Mouse (Mus musculus) hindbrain, embryonic 14.5 days (tissue): ENCODE data around the gene Gm11758. TPM values are rescaled to one million over a fixed set of nuclear protein-coding genes. Genes with fewer than 3 reads are reported as not detected.
"Not testable (repeated sequence)": the region's sequence is repeated elsewhere in the genome, so short reads cannot be mapped to it uniquely, and the experiment has no call there.

Experiments used
- ATAC-seq: fragments of 200-750 bp; cut with Nextera tagmentation; 2 replicates; pipeline ENCODE4 v1.8.0; 2017; ENCODE audit warnings: moderate number of reproducible peaks, mild to moderate bottlenecking, moderate TSS enrichment, moderate library complexity; ENCODE audit not compliant: low FRiP score
- DNase-seq: peaks from one replicate; pipeline ENCODE4 v3.0.0-alpha.2; 2015; ENCODE audit warnings: low spot score
- H3K27ac ChIP-seq: fragments of 300-500 bp; sonication (generic); 2 replicates; pipeline ENCODE4 v1.5.1; 2014; ENCODE audit warnings: mild to moderate bottlenecking, moderate library complexity
- H3K27me3 ChIP-seq: fragments of 300-500 bp; sonication (generic); 2 replicates; pipeline ENCODE4 v1.6.1; 2014; ENCODE audit warnings: mild to moderate bottlenecking, low read length, mixed read lengths; ENCODE audit not compliant: control insufficient read depth, insufficient read depth
- H3K36me3 ChIP-seq: fragments of 300-500 bp; sonication (generic); replicated peaks from 2 replicates; pipeline ENCODE4 v1.6.1; 2014; ENCODE audit not compliant: control insufficient read depth, insufficient read depth
- H3K4me1 ChIP-seq: fragments of 300-500 bp; sonication (generic); replicated peaks from 2 replicates; pipeline ENCODE4 v1.6.1; 2014; ENCODE audit warnings: antibody characterized with exemption, low read length, mixed read lengths; ENCODE audit not compliant: control insufficient read depth, insufficient read depth
- H3K4me2 ChIP-seq: fragments of 300-500 bp; sonication (generic); replicated peaks from 2 replicates; pipeline ENCODE4 v1.6.1; 2014; ENCODE audit warnings: mild to moderate bottlenecking, moderate library complexity
- H3K4me3 ChIP-seq: fragments of 300-500 bp; sonication (generic); replicated peaks from 2 replicates; pipeline ENCODE4 v1.5.1; 2014; ENCODE audit warnings: mild to moderate bottlenecking, low read length
- H3K9ac ChIP-seq: fragments of 300-500 bp; sonication (generic); 2 replicates; pipeline ENCODE4 v1.6.1; 2014
- H3K9me3 ChIP-seq: fragments of 300-500 bp; sonication (generic); 2 replicates; pipeline ENCODE4 v1.6.1; 2016; ENCODE audit warnings: low read length; ENCODE audit not compliant: control insufficient read depth
- WGBS: fragments of 180-500 bp; shearing (Covaris S2); extraction: QIAGEN DNeasy Blood & Tissue Kit; methylation state at CpG from one replicate; pipeline ENCODE4 v1.1.7; 2014; 5-methylcytosine and 5-hydroxymethylcytosine counted together
- polyA plus RNA-seq: library from polyadenylated mRNA; unstranded; fragments of >200 nt; fragmentation: Nextera tagmentation; extraction: Ambion mirVana; gene quantifications from 2 replicates; pipeline ENCODE4 v1.2.1, GENCODE M21; 2014

The Gm11758 gene
- polyA plus RNA-seq = not detected in 2 replicates

- not testable (repeated sequence) for H3K36me3 ChIP-seq, H3K27me3 ChIP-seq, H3K4me2 ChIP-seq, DNase-seq, H3K9ac ChIP-seq, H3K4me1 ChIP-seq, H3K9me3 ChIP-seq, H3K27ac ChIP-seq, H3K4me3 ChIP-seq, ATAC-seq
- WGBS = no CpG with 5 or more reads among the region's 4 CpGs
Observed at GRCm38 (mm10) chr4:73876166-73876565, at the start of gene Gm11758. Gene Gm11758, minus strand, starts transcription at chr4:73876266.

- not testable (repeated sequence) for H3K27me3 ChIP-seq, H3K36me3 ChIP-seq, H3K9ac ChIP-seq, H3K4me1 ChIP-seq, ATAC-seq, H3K4me2 ChIP-seq, H3K27ac ChIP-seq, DNase-seq, H3K9me3 ChIP-seq, H3K4me3 ChIP-seq
- WGBS = 89% methylated on average over 6 of the region's 6 CpGs
Observed at GRCm38 (mm10) chr4:73920660-73921059, 44.6 kb upstream of the Gm11758 start, which contains the start of gene Gm11756. Gene Gm11756, minus strand, starts transcription at chr4:73920760.

GRCm38 (mm10) chr4:73905853-73906252 is 29.8 kb upstream of the Gm11758 start, which contains the start of gene Gm13871:
Gene Gm13871, minus strand, starts transcription at chr4:73905953.
- H3K9me3 ChIP-seq, ATAC-seq, H3K4me3 ChIP-seq, H3K36me3 ChIP-seq, H3K4me1 ChIP-seq, DNase-seq, H3K27ac ChIP-seq, H3K9ac ChIP-seq, H3K4me2 ChIP-seq, H3K27me3 ChIP-seq: not testable (repeated sequence)
- WGBS = no CpG with 5 or more reads among the region's 4 CpGs

DNA sequence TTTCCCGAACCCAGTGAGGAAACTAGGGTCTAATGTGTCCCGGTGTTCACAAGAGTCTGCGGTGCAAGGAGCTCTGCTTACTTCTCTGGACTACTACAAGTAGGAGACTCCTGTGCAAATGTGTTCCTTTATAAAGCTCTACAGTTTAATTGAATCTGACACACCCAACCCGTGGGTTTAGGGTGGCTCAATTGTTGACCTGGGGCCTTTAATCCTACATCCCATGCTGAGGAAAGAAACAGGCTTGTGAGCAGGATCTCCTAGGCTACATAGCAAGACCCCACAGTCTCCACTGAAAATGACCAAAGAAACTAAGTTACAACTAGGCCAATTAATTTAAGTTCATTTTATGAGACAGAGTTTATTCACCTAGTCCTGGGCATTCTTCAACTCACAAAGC is 14.9 kb upstream of the Gm11758 start, which contains the start of gene Gm11757:
Gene Gm11757 (minus strand): TSS at position 101 of the 400 bp plus-strand sequence.
- not testable (repeated sequence) for H3K9me3 ChIP-seq, ATAC-seq, H3K4me3 ChIP-seq, H3K36me3 ChIP-seq, H3K27me3 ChIP-seq, DNase-seq, H3K9ac ChIP-seq, H3K4me1 ChIP-seq, H3K4me2 ChIP-seq, H3K27ac ChIP-seq
- no CpG with 5 or more reads among the region's 4 CpGs for WGBS

DNA sequence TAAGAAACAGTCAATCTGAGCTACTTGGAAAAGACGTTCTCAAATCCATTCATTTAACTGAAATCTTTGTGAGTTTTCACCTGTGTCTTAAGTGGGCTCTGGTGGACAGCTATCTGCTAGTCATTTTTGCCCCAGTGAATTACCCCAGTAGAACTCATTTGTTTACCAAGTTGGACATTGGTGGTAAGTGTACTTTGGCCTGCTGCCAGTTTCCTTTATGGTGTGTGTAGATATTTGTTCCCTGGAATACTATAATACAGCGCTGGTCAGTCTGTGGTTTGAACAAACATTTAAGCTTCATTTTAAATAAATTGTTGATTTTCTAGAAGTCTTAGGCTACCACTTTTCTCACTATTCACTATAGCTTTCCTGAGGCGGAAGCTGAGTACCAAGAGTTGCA is 49.5 kb downstream of the Gm11758 start:
- WGBS = 92% methylated on average over 3 of the region's 3 CpGs
- Histone ChIP-seq H3K36me3 (no peaks in the 10 kb centered on the region), H3K4me1 (no peaks in the 10 kb centered on the region), H3K4me3 (no peak overlapping the region), H3K9me3 (no peaks in the 10 kb centered on the region), H3K9ac (no peak overlapping the region), H3K27ac (no peak overlapping the region), H3K4me2 (no peak overlapping the region), H3K27me3 (no peaks in the 10 kb centered on the region)
- no peak for ATAC-seq
- no peak for DNase-seq

Other genes starting within 250 kb of the Gm11758 start
- not detected in 2 replicates for gene Gm11236, start 238.1 kb downstream of the Gm11758 start, polyA plus RNA-seq
- gene Gm11239, start 207.9 kb downstream of the Gm11758 start, polyA plus RNA-seq = not detected in 2 replicates
- gene Gm428, start 192.8 kb downstream of the Gm11758 start, polyA plus RNA-seq = not detected in 2 replicates
- gene Rasef, start 85.3 kb downstream of the Gm11758 start, polyA plus RNA-seq = 0.66 and 0.81 TPM in 2 replicates
- not detected in 2 replicates for gene Gm11757, start 14.8 kb upstream of the Gm11758 start, polyA plus RNA-seq
- not detected in 2 replicates for gene Gm13871, start 29.7 kb upstream of the Gm11758 start, polyA plus RNA-seq
- gene Gm11756, start 44.5 kb upstream of the Gm11758 start, polyA plus RNA-seq = not detected in 2 replicates
- gene 2310002L09Rik, start 74.6 kb upstream of the Gm11758 start, polyA plus RNA-seq = not detected in 2 replicates
- 36.6 and 39.5 TPM in 2 replicates for gene Frmd3, start 137.2 kb upstream of the Gm11758 start, polyA plus RNA-seq